Mouse (Mus musculus) cerebellum, adult 2 months (tissue): ENCODE data around the gene Hhipl1. TPM values are rescaled to one million over a fixed set of nuclear protein-coding genes. Genes with fewer than 3 reads are reported as not detected.
A peak's percentile ranks its signal among the peaks of the same experiment; 100 is the strongest.

Experiments used
- DNase-seq, 2 experiments: peaks; one replicate each; pipeline ENCODE4 v3.0.0; 2021
- H3K27ac ChIP-seq: fragments of 200-500 bp; 2 replicates; pipeline ENCODE4 v1.5.1; 2012; ENCODE audit warnings: low read length, control low read depth, inconsistent platforms; ENCODE audit not compliant: insufficient read depth
- H3K27me3 ChIP-seq: fragments of 200-500 bp; 2 replicates; pipeline ENCODE4 v1.6.1; 2012; ENCODE audit warnings: inconsistent platforms, mild to moderate bottlenecking, low read length, moderate library complexity; ENCODE audit not compliant: control insufficient read depth, insufficient read depth
- H3K4me1 ChIP-seq: fragments of 200-500 bp; 2 replicates; pipeline ENCODE4 v1.6.1; 2011; ENCODE audit warnings: low read length; ENCODE audit not compliant: control insufficient read depth, insufficient read depth
- H3K4me3 ChIP-seq: fragments of 200-500 bp; replicated peaks from 2 replicates; pipeline ENCODE3; 2011; ENCODE audit warnings: mild to moderate bottlenecking, low read depth, low read length, control low read depth; ENCODE audit not compliant: insufficient read depth
- CTCF ChIP-seq: fragments of 200-500 bp; IDR thresholded peaks from 2 replicates; pipeline ENCODE4 v1.5.1; 2011; ENCODE audit warnings: low read depth, mild to moderate bottlenecking, control low read depth, low read length, moderate library complexity, borderline replicate concordance; ENCODE audit not compliant: insufficient read depth
- POLR2A ChIP-seq: fragments of 200-500 bp; IDR thresholded peaks from 2 replicates; pipeline ENCODE4 v1.6.1; 2011; ENCODE audit warnings: low read length, control low read depth, borderline replicate concordance; ENCODE audit not compliant: insufficient read depth
- WGBS: fragments of 180-500 bp; shearing (Covaris S2); methylation state at CpG from one replicate; pipeline ENCODE4 v1.1.7; 2018; 5-methylcytosine and 5-hydroxymethylcytosine counted together
- polyA plus RNA-seq: library from polyadenylated mRNA; depleted of rRNA; stranded (reverse); fragments of >200 nt; gene quantifications from 2 replicates; pipeline ENCODE4 v1.2.3, GENCODE M21; 2012

Gene Hhipl1
- polyA plus RNA-seq, 1 experiment = 4.8 TPM

GRCm38 (mm10) chr12:108348151-108348550 lies 42.1 kb downstream of the Hhipl1 start:
- TF ChIP-seq POLR2A = no peak
- no peak for TF ChIP-seq CTCF
- Histone ChIP-seq H3K4me3 (no peak overlapping the region), H3K4me1 (peaks cover 22% of the 10 kb centered on the region), H3K27ac (no peak overlapping the region), H3K27me3 (no peaks in the 10 kb centered on the region)
- DNase-seq = no peak
- 89% methylated on average over 8 of the region's 8 CpGs for WGBS

GRCm38 (mm10) chr12:108349026-108349425 lies 43.0 kb downstream of the Hhipl1 start:
- DNase-seq = no peak
- no peak for TF ChIP-seq CTCF
- no peak for TF ChIP-seq POLR2A
- no peak overlapping the region for H3K27ac ChIP-seq
- H3K4me1 ChIP-seq = peaks cover 25% of the 10 kb centered on the region
- no peaks in the 10 kb centered on the region for H3K27me3 ChIP-seq
- H3K4me3 ChIP-seq = no peak overlapping the region
- 46% methylated on average over 5 of the region's 5 CpGs for WGBS

GRCm38 (mm10) chr12:108350931-108351330 lies 44.9 kb downstream of the Hhipl1 start:
- TF ChIP-seq POLR2A (no peak), CTCF (no peak)
- Histone ChIP-seq H3K27ac (no peak overlapping the region), H3K4me3 (no peak overlapping the region), H3K4me1 (peaks cover 35% of the 10 kb centered on the region), H3K27me3 (no peaks in the 10 kb centered on the region)
- 48% methylated on average over 10 of the region's 10 CpGs for WGBS
- DNase-seq = no peak

GRCm38 (mm10) chr12:108352371-108353136 lies 46.5 kb downstream of the Hhipl1 start:
- WGBS = 75% methylated on average over 35 of the region's 35 CpGs
- no peak for DNase-seq
- no peak overlapping the region for H3K27ac ChIP-seq
- peaks cover 35% of the 10 kb centered on the region for H3K4me1 ChIP-seq
- TF ChIP-seq CTCF (no peak), POLR2A (no peak)
- H3K27me3 ChIP-seq = no peaks in the 10 kb centered on the region
- H3K4me3 ChIP-seq = no peak overlapping the region

GRCm38 (mm10) chr12:108354284-108354683 lies 48.2 kb downstream of the Hhipl1 start:
- TF ChIP-seq CTCF (no peak), POLR2A (no peak)
- WGBS = 14% methylated on average over 2 of the region's 2 CpGs
- DNase-seq = peak; percentile 94 to 96

GRCm38 (mm10) chr12:108355271-108355670 lies 49.2 kb downstream of the Hhipl1 start:
- Histone ChIP-seq H3K27me3 (no peaks in the 10 kb centered on the region), H3K27ac (peak overlapping the region; percentile 30), H3K4me1 (peaks cover 35% of the 10 kb centered on the region), H3K4me3 (no peak overlapping the region)
- DNase-seq = peak; percentile 83 to 94
- TF ChIP-seq CTCF (no peak), POLR2A (no peak)
- 16% methylated on average over 1 of the region's 1 CpGs for WGBS

More at GRCm38 (mm10) chr12:108354284-108354683, 48.2 kb downstream of the Hhipl1 start:
- no peak overlapping the region for H3K4me3 ChIP-seq
- H3K4me1 ChIP-seq = peaks cover 35% of the 10 kb centered on the region
- peak overlapping the region; percentile 5; the same call in 1 of the 2 replicates for H3K27ac ChIP-seq
- no peaks in the 10 kb centered on the region for H3K27me3 ChIP-seq

- TF ChIP-seq CTCF (0 out of 2 replicates have a peak, but pooled peaks have one; percentile 8), POLR2A (no peak)
- no peak for DNase-seq
- Histone ChIP-seq H3K4me3 (no peak overlapping the region), H3K4me1 (peaks cover 33% of the 10 kb centered on the region), H3K27ac (no peak overlapping the region), H3K27me3 (no peaks in the 10 kb centered on the region)
Observed at GRCm38 (mm10) chr12:108355986-108356385, 49.9 kb downstream of the Hhipl1 start.

- 0% methylated on average over 5 of the region's 5 CpGs for WGBS
- peak; percentile 95 to 96 for DNase-seq
- TF ChIP-seq POLR2A = no peak
- peak; percentile 97 for TF ChIP-seq CTCF
- Histone ChIP-seq H3K27me3 (no peaks in the 10 kb centered on the region), H3K4me3 (no peak overlapping the region), H3K27ac (peak overlapping the region; percentile 40), H3K4me1 (peaks cover 54% of the 10 kb centered on the region)
Observed at GRCm38 (mm10) chr12:108363796-108364195, 57.7 kb downstream of the Hhipl1 start.
